Mouse (Mus musculus): ENCODE results near the gene Acly.

GRCm38 (mm10) chr11:100564703-100565102, 36.9 kb upstream of the Acly start:
- no peak for TF ChIP-seq POLR2A (IDR thresholded peaks at IDR 0.05; ENCODE audit: control insufficient read depth, low read depth, low read length)
- no peak for TF ChIP-seq CTCF (IDR thresholded peaks at IDR 0.05; ENCODE audit: control insufficient read depth, insufficient read depth, insufficient replicate concordance, low read depth, low read length)

Measured in testis, adult 2 months (tissue).